Mouse (Mus musculus) urinary bladder, postnatal 10 days (tissue): ENCODE measurements at regions not wholly inside any gene's neighbourhood (a gene's known extent, or its start where the extent isn't known, plus 50 kb on each side); places are given as distances from the start of the nearest gene placed in this dataset.

Source experiments
- DNase-seq: peaks from one replicate; pipeline ENCODE4 v3.0.0; 2022; ENCODE audit warnings: low spot score

DNA sequence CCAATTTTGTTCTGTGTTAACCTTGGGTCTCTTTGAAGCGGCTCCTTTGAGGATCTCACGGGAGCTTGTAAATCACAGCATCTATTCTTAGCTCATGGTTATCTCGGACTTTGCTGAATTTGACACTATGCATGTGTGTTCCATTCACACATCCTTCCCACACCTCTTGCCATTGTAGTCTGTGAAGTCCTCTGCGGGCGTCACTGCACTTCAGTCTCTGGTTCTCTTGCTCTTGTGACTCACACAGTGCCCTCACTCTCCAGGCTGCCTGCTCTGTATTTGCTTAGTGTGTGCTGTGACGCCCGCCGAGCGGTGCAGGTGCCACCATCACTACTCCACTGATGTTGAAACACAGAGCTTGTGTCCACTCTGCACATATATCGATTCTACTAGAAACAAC, 1271.2 kb downstream of the Synb start:
- no peak for DNase-seq

DNA sequence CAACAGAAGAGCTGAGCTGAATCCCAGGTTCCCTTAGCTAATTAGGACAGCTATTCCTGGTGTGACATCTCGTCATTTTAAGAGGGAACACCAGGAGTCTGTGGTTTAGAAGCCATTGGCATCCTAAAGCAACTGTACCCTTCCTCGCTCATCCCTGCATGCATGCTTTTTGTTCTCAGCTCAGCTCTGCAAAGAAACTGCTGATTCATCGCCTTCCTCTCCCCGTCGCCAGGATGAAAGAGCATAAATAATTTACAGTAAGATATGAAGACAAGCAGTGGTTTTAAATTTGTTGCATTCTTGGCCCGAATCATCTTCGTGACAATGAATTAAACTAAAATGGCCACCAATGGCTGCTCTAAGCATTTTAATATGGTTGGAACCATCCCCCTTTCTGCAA, 1272.9 kb downstream of the Synb start:
- DNase-seq: no peak

DNA sequence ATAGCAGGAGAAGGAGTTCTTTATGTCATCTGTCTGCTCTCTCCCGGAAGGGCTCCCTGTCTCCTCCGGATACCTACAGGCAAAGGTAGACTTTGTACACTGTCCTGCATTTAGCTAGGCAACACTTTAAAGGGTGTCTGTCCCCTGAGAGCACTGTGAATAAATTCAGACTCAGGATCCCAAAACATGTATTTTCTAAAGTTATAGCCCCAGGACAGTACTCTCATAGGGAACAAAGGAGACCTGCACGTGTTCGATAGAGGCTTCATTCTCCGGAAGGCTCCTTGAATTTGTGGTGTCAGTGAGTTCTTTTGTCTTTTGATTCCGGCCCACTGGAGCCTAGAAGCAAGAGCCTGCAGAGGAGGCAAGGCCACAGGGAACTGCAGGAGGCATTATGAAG, 1273.3 kb downstream of the Synb start:
- no peak for DNase-seq

DNA sequence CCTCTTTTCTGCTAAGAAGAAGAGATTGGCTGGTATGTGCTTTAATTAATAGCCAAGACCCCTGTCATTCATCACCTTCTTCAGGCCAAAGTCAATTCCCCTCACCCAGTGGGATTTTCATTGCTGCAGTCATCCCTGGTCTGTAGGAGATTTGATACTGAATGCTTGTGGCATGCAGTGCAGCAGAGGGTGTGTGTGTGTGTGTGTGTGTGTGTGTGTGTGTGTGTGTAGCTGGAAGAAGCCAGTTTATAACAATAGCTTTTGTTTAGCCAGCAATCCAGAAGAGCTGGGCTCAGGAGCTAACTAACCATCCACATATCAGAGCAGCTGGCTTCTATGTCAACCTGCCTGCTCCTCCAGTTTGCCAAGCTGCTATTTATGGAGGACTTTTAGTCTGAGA, 1275.4 kb downstream of the Synb start:
- DNase-seq: no peak

DNA sequence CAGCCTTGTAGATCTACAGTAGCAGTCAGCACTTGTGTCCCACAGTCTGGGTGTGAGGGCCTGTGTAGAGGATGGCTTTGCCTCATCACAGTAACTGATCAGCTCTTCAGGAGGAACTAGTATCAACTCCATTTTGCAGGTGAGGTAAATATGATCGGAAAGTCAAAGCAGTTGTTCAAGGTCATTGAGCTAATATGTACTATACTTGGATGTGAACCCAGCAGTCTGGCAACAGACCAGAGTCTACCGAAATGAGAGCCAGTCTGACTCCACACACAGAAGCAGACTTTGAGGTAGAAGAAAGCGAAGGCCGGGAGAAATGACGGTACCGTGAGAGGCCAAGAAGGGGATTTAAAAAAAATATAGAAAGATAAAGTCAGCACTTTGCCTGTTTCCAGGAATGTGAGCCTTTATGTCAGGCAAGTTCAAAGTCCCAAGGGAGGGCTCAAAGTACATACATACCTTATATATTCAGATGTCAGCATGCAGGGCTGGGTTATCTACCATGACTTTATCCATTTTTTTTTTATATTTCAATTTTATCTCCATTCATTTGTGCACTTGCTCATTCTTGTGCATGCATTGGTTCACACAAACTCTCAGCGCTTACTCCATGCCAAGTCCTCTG, 1297.2 kb downstream of the Synb start:
- no peak for DNase-seq

DNA sequence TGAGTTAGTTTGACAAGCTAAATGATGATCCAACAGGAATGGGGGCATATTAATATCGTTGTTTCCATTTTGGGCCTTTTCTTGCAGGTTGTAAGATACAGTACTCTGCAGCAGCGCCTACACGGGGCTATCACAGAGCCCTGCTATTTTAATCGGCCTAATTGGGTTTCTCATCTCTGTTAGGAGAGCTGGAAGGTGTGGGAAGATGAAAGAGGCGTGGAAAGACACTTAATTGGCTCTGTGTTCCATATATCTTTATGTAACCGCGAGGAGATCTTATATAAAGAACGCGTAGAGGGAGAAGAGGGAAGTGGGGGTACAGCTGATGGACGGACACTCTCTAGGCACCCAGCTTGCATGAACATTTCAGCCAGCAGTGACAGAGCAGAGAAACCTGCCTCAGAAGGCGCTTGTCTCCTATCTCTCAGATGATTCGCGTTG, 1300.5 kb downstream of the Synb start:
- DNase-seq: no peak

DNA sequence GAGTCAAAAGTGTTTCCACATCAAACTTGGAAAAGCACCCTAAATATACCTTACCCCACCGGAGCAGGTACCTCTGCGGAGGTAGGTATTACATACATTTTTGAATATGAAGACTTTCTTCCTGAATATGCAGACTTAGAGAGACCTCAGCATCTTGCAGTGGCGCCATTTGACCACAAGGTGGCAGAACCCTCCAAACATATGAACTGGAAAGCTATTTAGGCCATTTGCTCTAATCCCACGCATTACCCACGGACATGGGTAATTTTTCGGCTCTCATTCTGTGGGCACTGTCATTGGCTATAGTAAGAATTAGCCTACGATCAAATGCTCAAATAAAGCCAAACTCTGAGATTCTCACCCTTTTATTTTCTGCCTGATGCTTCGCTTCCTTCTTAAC, 1301.0 kb downstream of the Synb start:
- DNase-seq: peak; percentile 15

DNA sequence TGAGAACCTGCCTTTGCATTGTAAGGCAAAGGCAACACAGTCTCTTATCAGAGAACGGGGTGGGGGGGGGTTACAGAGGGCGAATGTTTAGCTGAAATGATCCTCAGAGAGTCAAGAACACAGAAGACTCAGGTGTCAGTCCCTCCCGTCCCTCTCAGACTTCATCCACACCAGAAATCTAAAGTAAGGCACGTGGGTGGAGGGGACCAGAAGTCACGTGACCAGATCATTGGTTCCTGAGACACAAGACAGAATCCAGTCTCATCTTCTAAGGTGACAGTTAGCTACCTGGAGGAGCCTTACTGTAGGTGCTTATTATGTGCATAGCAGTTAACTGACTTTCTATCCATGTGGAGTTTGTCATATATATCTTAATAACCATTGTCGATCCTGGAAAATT, 1302.0 kb downstream of the Synb start:
- no peak for DNase-seq

DNA sequence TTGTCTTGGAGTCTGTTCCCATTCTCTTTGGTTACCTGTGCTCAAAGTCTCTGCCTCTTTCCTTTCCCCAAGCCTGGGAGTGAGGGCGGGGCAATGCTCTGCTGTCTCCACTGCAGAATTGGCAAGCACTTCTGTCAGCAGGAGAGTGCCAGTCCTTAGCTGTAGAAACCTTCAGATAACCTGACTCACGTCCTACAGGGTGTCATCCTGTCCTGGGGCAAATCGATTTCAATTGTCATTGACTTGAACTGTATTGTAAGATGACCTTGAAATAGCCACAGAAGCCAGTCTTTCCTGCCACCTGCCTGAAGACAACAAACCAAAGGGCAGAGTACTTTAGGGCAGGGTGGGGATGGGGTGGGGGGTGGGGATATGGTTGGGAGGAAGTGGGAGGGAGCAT, 1303.8 kb downstream of the Synb start:
- DNase-seq: no peak
